Mouse (Mus musculus) stomach, postnatal 0 days (tissue): ENCODE results near the gene Ccnq. TPM values are rescaled to one million over a fixed set of nuclear protein-coding genes. Genes with fewer than 3 reads are reported as not detected.
A peak's percentile ranks its signal among the peaks of the same experiment; 100 is the strongest.

Source experiments
- ATAC-seq: fragments of 200-750 bp; cut with Nextera tagmentation; 2 replicates; pipeline ENCODE4 v1.8.0; 2017; ENCODE audit not compliant: low FRiP score, low TSS enrichment
- DNase-seq: peaks from one replicate; pipeline ENCODE4 v3.0.0-alpha.2; 2016; ENCODE audit warnings: low spot score
- H3K27ac ChIP-seq: fragments of 300-500 bp; sonication (generic); replicated peaks from 2 replicates; pipeline ENCODE4 v1.5.1; 2014; ENCODE audit warnings: mild to moderate bottlenecking, control low read depth
- H3K27me3 ChIP-seq: fragments of 300-500 bp; sonication (generic); 2 replicates; pipeline ENCODE4 v1.6.1; 2014; ENCODE audit warnings: low read length; ENCODE audit not compliant: control insufficient read depth, insufficient read depth
- H3K36me3 ChIP-seq: fragments of 300-500 bp; sonication (generic); 2 replicates; pipeline ENCODE4 v1.6.1; 2014; ENCODE audit warnings: low read length, mixed read lengths; ENCODE audit not compliant: control insufficient read depth, insufficient read depth
- H3K4me1 ChIP-seq: fragments of 300-500 bp; sonication (generic); replicated peaks from 2 replicates; pipeline ENCODE4 v1.6.1; 2014; ENCODE audit warnings: antibody characterized with exemption; ENCODE audit not compliant: control insufficient read depth, insufficient read depth
- H3K4me2 ChIP-seq: fragments of 300-500 bp; sonication (generic); replicated peaks from 2 replicates; pipeline ENCODE4 v1.6.1; 2014; ENCODE audit warnings: low read depth, mild to moderate bottlenecking, control low read depth, moderate library complexity
- H3K4me3 ChIP-seq: fragments of 300-500 bp; sonication (generic); 2 replicates; pipeline ENCODE4 v1.5.1; 2014; ENCODE audit warnings: low read depth, low read length, control low read depth
- H3K9ac ChIP-seq: fragments of 300-500 bp; sonication (generic); 2 replicates; pipeline ENCODE4 v1.6.1; 2014; ENCODE audit warnings: mild to moderate bottlenecking, low read length, control low read depth, mixed read lengths
- H3K9me3 ChIP-seq: fragments of 300-500 bp; sonication (generic); 2 replicates; pipeline ENCODE4 v1.6.1; 2016; ENCODE audit warnings: low read length; ENCODE audit not compliant: control insufficient read depth
- CTCF ChIP-seq: IDR thresholded peaks from 2 replicates; pipeline ENCODE4 v1.5.1; 2016; ENCODE audit warnings: antibody characterized with exemption, low read depth, mild to moderate bottlenecking, moderate library complexity
- EP300 ChIP-seq: optimal IDR thresholded peaks from 2 replicates; pipeline ENCODE3; 2016; ENCODE audit warnings: antibody characterized with exemption
- WGBS: fragments of 180-500 bp; shearing (Covaris S2); extraction: QIAGEN DNeasy Blood & Tissue Kit; methylation state at CpG from one replicate; pipeline ENCODE4 v1.1.7; 2014; 5-methylcytosine and 5-hydroxymethylcytosine counted together
- polyA plus RNA-seq: library from polyadenylated mRNA; unstranded; fragments of >200 nt; fragmentation: Nextera tagmentation; extraction: Ambion mirVana; gene quantifications from 2 replicates; pipeline ENCODE4 v1.2.1, GENCODE M21; 2015

Gene Ccnq
- polyA plus RNA-seq, 1 experiment from 2014 or later = 30.4 TPM

GRCm38 (mm10) chr11:78739361-78739760 is 12.2 kb downstream of the Ccnq start:
- H3K4me1 ChIP-seq = no peaks in the 10 kb centered on the region

GRCm38 (mm10) chr11:78736877-78737408 is 14.6 kb downstream of the Ccnq start:
- no peak overlapping the region for H3K4me3 ChIP-seq
- H3K9ac ChIP-seq = no peak overlapping the region
- DNase-seq (no peak), ATAC-seq (no peak)
- no peaks in the 10 kb centered on the region for H3K27me3 ChIP-seq
- H3K36me3 ChIP-seq = no peaks in the 10 kb centered on the region
- H3K4me1 ChIP-seq = no peaks in the 10 kb centered on the region
- H3K9me3 ChIP-seq = no peaks in the 10 kb centered on the region
- no peak overlapping the region for H3K4me2 ChIP-seq
- no peak overlapping the region for H3K27ac ChIP-seq
- WGBS = 67% methylated on average over 3 of the region's 3 CpGs
- TF ChIP-seq CTCF (no peak), EP300 (no peak)

More at GRCm38 (mm10) chr11:78739361-78739760, 12.2 kb downstream of the Ccnq start:
- H3K36me3 ChIP-seq = no peaks in the 10 kb centered on the region
- H3K4me2 ChIP-seq = no peak overlapping the region
- H3K27ac ChIP-seq = no peak overlapping the region
- DNase-seq = no peak
- H3K4me3 ChIP-seq = no peak overlapping the region
- H3K9ac ChIP-seq = no peak overlapping the region
- no peaks in the 10 kb centered on the region for H3K27me3 ChIP-seq
- H3K9me3 ChIP-seq = no peaks in the 10 kb centered on the region
- no peak for ATAC-seq
- TF ChIP-seq CTCF = no peak
- no peak for TF ChIP-seq EP300

- H3K27me3 ChIP-seq = no peaks in the 10 kb centered on the region
- H3K4me3 ChIP-seq = no peak overlapping the region
- H3K4me1 ChIP-seq = no peaks in the 10 kb centered on the region
- WGBS = 83% methylated on average over 1 of the region's 1 CpGs
- DNase-seq (no peak), ATAC-seq (no peak)
- no peak for TF ChIP-seq EP300
- no peak for TF ChIP-seq CTCF
- H3K9me3 ChIP-seq = no peaks in the 10 kb centered on the region
- no peak overlapping the region for H3K27ac ChIP-seq
- no peaks in the 10 kb centered on the region for H3K36me3 ChIP-seq
- no peak overlapping the region for H3K9ac ChIP-seq
- no peak overlapping the region for H3K4me2 ChIP-seq
Measured at GRCm38 (mm10) chr11:78735168-78735567, 16.4 kb downstream of the Ccnq start.

GRCm38 (mm10) chr11:78732619-78733018 is 18.9 kb downstream of the Ccnq start:
- H3K4me3 ChIP-seq = no peak overlapping the region
- H3K27ac ChIP-seq = no peak overlapping the region
- H3K9me3 ChIP-seq = no peaks in the 10 kb centered on the region
- DNase-seq (no peak), ATAC-seq (no peak)
- no peak overlapping the region for H3K4me2 ChIP-seq
- no peak for TF ChIP-seq EP300
- no peak for TF ChIP-seq CTCF
- H3K9ac ChIP-seq = no peak overlapping the region
- H3K4me1 ChIP-seq = no peaks in the 10 kb centered on the region
- WGBS = 74% methylated on average over 6 of the region's 6 CpGs
- H3K36me3 ChIP-seq = no peaks in the 10 kb centered on the region
- no peaks in the 10 kb centered on the region for H3K27me3 ChIP-seq

GRCm38 (mm10) chr11:78730902-78731301 is 20.6 kb downstream of the Ccnq start:
- no peaks in the 10 kb centered on the region for H3K9me3 ChIP-seq
- ATAC-seq (no peak), DNase-seq (peak; percentile 34)
- no peaks in the 10 kb centered on the region for H3K36me3 ChIP-seq
- H3K27me3 ChIP-seq = no peaks in the 10 kb centered on the region
- no peak for TF ChIP-seq CTCF
- TF ChIP-seq EP300 = no peak
- no peak overlapping the region for H3K4me2 ChIP-seq
- H3K4me1 ChIP-seq = no peaks in the 10 kb centered on the region
- H3K27ac ChIP-seq = no peak overlapping the region
- no peak overlapping the region for H3K9ac ChIP-seq
- no peak overlapping the region for H3K4me3 ChIP-seq
- WGBS = 16% methylated on average over 2 of the region's 2 CpGs

GRCm38 (mm10) chr11:78728041-78728440 is 23.5 kb downstream of the Ccnq start:
- 58% methylated on average over 4 of the region's 4 CpGs for WGBS
- ATAC-seq = no peak

More at GRCm38 (mm10) chr11:78728041-78728440, 23.5 kb downstream of the Ccnq start:
- Histone ChIP-seq H3K4me3 (no peak overlapping the region), H3K36me3 (no peaks in the 10 kb centered on the region), H3K9ac (no peak overlapping the region), H3K4me1 (no peaks in the 10 kb centered on the region), H3K9me3 (no peaks in the 10 kb centered on the region), H3K27me3 (no peaks in the 10 kb centered on the region), H3K27ac (no peak overlapping the region), H3K4me2 (no peak overlapping the region)
- TF ChIP-seq EP300 (no peak), CTCF (no peak)
- DNase-seq = no peak
